Mouse (Mus musculus) thymus, adult 2 months (tissue): Measurements from ENCODE around the gene Hnrnpu.

Experiments
- CTCF ChIP-seq: fragments of 200-500 bp; IDR thresholded peaks from 2 replicates; pipeline ENCODE4 v1.5.1; 2012; ENCODE audit warnings: mild to moderate bottlenecking, control low read depth, low read length, moderate library complexity, borderline replicate concordance; ENCODE audit not compliant: control insufficient read depth, poor library complexity, insufficient read depth; ENCODE audit errors: extremely low read depth
- POLR2A ChIP-seq: fragments of 200-500 bp; IDR thresholded peaks from 2 replicates; pipeline ENCODE4 v1.6.1; 2012; ENCODE audit warnings: mild to moderate bottlenecking, low read length, control low read depth, moderate library complexity; ENCODE audit not compliant: control insufficient read depth, poor library complexity, insufficient read depth; ENCODE audit errors: extremely low read depth

DNA sequence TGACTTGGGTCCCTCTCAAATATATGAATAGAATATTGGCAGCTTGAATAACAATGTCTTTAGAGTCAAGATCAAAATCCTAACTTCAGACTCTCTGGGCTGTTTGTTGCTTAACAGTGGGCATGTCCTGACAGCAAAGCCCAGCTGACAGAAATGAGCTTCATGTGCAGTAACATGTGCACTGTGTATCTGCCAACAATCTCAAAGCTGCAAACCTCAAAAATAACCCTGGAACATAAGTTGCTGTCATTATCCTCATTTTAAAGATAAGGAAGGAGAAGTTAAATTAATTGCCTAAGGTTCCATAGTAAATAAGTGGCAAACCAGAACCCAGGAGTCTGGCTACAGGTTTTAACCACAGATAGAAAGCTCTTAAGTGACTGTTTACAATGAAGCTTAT is 44.6 kb upstream of the Hnrnpu start:
- TF ChIP-seq POLR2A (no peak), CTCF (no peak)
